13 mouse cellular contexts compared by ENCODE assay signal in genomic region chr14:26697912-26698311, GRCm38 (mm10). TPM values are rescaled to one million over a fixed set of nuclear protein-coding genes. Genes with fewer than 3 reads are reported as not detected.
DNase-seq lines count a peak whose midpoint lies in the region; ATAC-seq and TF ChIP-seq lines count a peak whose summit lies in the region.
"Had no signal": no experiment of that assay in that cellular context is flagged by ENCODE, and none has a peak within 500 bp of the region (broad histone marks: within the 10 kb centered on the region; RNA-seq: fewer than 3 reads in every experiment).

No protein-coding gene starts in this region.

- DNase-seq in forebrain, embryonic 14.5 days (ENCODE audit: low spot score), result peak; percentile 51
- DNase-seq in forebrain, embryonic 10.5 days (ENCODE audit: extremely low spot score, low spot score), result no peak
- peak; percentile 41 for DNase-seq in lung, postnatal 0 days (ENCODE audit: low spot score)
- no peak for DNase-seq in lung, postnatal 14 days
- peak; percentile 9 for DNase-seq in telencephalon, adult 2 months (ENCODE audit: low read depth, low spot score)
- DNase-seq in urinary bladder, adult 18-20 months (ENCODE audit: low spot score in 2 of 2), result no peak
- no peak for DNase-seq in left cerebral cortex, adult 8-10 months (ENCODE audit: low spot score in 2 of 2)

- no peak for TF ChIP-seq EP300 in lung, postnatal 0 days (IDR thresholded peaks at IDR 0.05)

- H3K27ac ChIP-seq in forebrain, embryonic 14.5 days (ENCODE audit: low read depth, low read length), result no peak overlapping the region
- no peak overlapping the region for H3K27ac ChIP-seq in forebrain, embryonic 10.5 days
- no peak overlapping the region for H3K27ac ChIP-seq in lung, postnatal 0 days (ENCODE audit: low read length)
- H3K27ac ChIP-seq: kidney, embryonic 15.5 days; limb, embryonic 12.5 days; stomach, embryonic 15.5 days had no signal

- H3K4me1 ChIP-seq in forebrain, embryonic 14.5 days (ENCODE audit: control insufficient read depth, insufficient read depth, low read length), result no peaks in the 10 kb centered on the region
- no peaks in the 10 kb centered on the region for H3K4me1 ChIP-seq in forebrain, embryonic 10.5 days
- no peaks in the 10 kb centered on the region for H3K4me1 ChIP-seq in lung, postnatal 0 days (ENCODE audit: insufficient read depth, low read depth, low read length)
- H3K4me1 ChIP-seq: heart, embryonic 12.5 days; kidney, embryonic 15.5 days; limb, embryonic 12.5 days; stomach, embryonic 15.5 days had no signal

- H3K9me3 ChIP-seq in forebrain, embryonic 14.5 days (replicated peaks; ENCODE audit: control insufficient read depth, low read length), result no peaks in the 10 kb centered on the region
- no peaks in the 10 kb centered on the region for H3K9me3 ChIP-seq in forebrain, embryonic 10.5 days
- no peaks in the 10 kb centered on the region for H3K9me3 ChIP-seq in lung, postnatal 0 days (ENCODE audit: low read length)
- H3K9me3 ChIP-seq: heart, embryonic 12.5 days; kidney, embryonic 15.5 days; limb, embryonic 12.5 days; stomach, embryonic 15.5 days had no signal

- H3K4me2 ChIP-seq in forebrain, embryonic 14.5 days (ENCODE audit: low read length), result no peak overlapping the region
- no peak overlapping the region for H3K4me2 ChIP-seq in lung, postnatal 0 days (replicated peaks; ENCODE audit: low read depth, low read length)
- H3K4me2 ChIP-seq: heart, embryonic 12.5 days; kidney, embryonic 15.5 days; limb, embryonic 12.5 days; midbrain, embryonic 11.5 days; stomach, embryonic 15.5 days had no signal

- peak; percentile 57 for TF ChIP-seq CTCF in lung, postnatal 0 days (IDR thresholded peaks at IDR 0.05)

- no peak overlapping the region for H3K4me3 ChIP-seq in forebrain, embryonic 14.5 days (ENCODE audit: low read depth, low read length)
- no peak overlapping the region for H3K4me3 ChIP-seq in forebrain, embryonic 10.5 days
- no peak overlapping the region for H3K4me3 ChIP-seq in lung, postnatal 0 days (ENCODE audit: low read depth, low read length)
- H3K4me3 ChIP-seq: heart, embryonic 12.5 days; kidney, embryonic 15.5 days; limb, embryonic 12.5 days; stomach, embryonic 15.5 days had no signal

- H3K9ac ChIP-seq in forebrain, embryonic 14.5 days (ENCODE audit: low read length), result no peak overlapping the region
- H3K9ac ChIP-seq in lung, postnatal 0 days (replicated peaks; ENCODE audit: low read depth), result no peak overlapping the region
- H3K9ac ChIP-seq: heart, embryonic 12.5 days; kidney, embryonic 15.5 days; limb, embryonic 12.5 days; stomach, embryonic 15.5 days had no signal

- H3K36me3 ChIP-seq in forebrain, embryonic 14.5 days (ENCODE audit: control insufficient read depth, insufficient read depth, low read length), result no peaks in the 10 kb centered on the region
- H3K36me3 ChIP-seq in forebrain, embryonic 10.5 days (replicated peaks), result no peaks in the 10 kb centered on the region
- H3K36me3 ChIP-seq in lung, postnatal 0 days (ENCODE audit: insufficient read depth, low read length), result no peaks in the 10 kb centered on the region
- H3K36me3 ChIP-seq: heart, embryonic 12.5 days; kidney, embryonic 15.5 days; limb, embryonic 12.5 days; stomach, embryonic 15.5 days had no signal

- no peaks in the 10 kb centered on the region for H3K27me3 ChIP-seq in forebrain, embryonic 14.5 days (replicated peaks; ENCODE audit: control insufficient read depth, insufficient read depth, low read length)
- H3K27me3 ChIP-seq in forebrain, embryonic 10.5 days (ENCODE audit: poor library complexity, severe bottlenecking), result no peaks in the 10 kb centered on the region
- no peaks in the 10 kb centered on the region for H3K27me3 ChIP-seq in lung, postnatal 0 days (replicated peaks; ENCODE audit: insufficient read depth, low read length)
- H3K27me3 ChIP-seq: heart, embryonic 12.5 days; kidney, embryonic 15.5 days; limb, embryonic 12.5 days; stomach, embryonic 15.5 days had no signal

- ATAC-seq in forebrain, embryonic 14.5 days, result no peak
- no peak for ATAC-seq in lung, postnatal 0 days
- ATAC-seq in common myeloid progenitor, adult 5-6 weeks (replicated peaks; ENCODE audit: low read depth, poor library complexity, severe bottlenecking), result peak; percentile 52

RNA-seq across cellular contexts. Expression of gene Dnah12, which starts 4.8 kb away (rescaled TPM):
- polyA plus RNA-seq in forebrain, embryonic 14.5 days (2014; fragmentation: Nextera tagmentation; extraction: Ambion mirVana), result 0.10 TPM in 2 replicates
- polyA plus RNA-seq in forebrain, embryonic 10.5 days (2016; fragmentation: Nextera tagmentation; extraction: Ambion mirVana), result not detected in 2 replicates
- 1.6 and 2.1 TPM in 2 replicates for polyA plus RNA-seq in lung, postnatal 0 days (2015; fragmentation: Nextera tagmentation; extraction: Ambion mirVana)
- 1.9 and 2.8 TPM in 2 replicates for total RNA-seq in common myeloid progenitor, adult 5-6 weeks (2017)
- total RNA-seq in left cerebral cortex, adult 8-10 months (2022), result under 1 TPM; 0.25 to 0.72 (median 0.50) TPM
- polyA plus RNA-seq: midbrain, embryonic 11.5 days had no signal

RNA-seq across cellular contexts. Expression of gene Pde12, which starts 28.2 kb away (rescaled TPM):
- polyA plus RNA-seq in forebrain, embryonic 14.5 days (2014; fragmentation: Nextera tagmentation; extraction: Ambion mirVana), result 13.2 and 15.3 TPM in 2 replicates
- polyA plus RNA-seq in forebrain, embryonic 10.5 days (2016; fragmentation: Nextera tagmentation; extraction: Ambion mirVana), result 11.4 and 11.8 TPM in 2 replicates
- 5.4 and 5.5 TPM in 2 replicates for polyA plus RNA-seq in lung, postnatal 0 days (2015; fragmentation: Nextera tagmentation; extraction: Ambion mirVana)
- 16.5 and 18.7 TPM in 2 replicates for total RNA-seq in common myeloid progenitor, adult 5-6 weeks (2017)
- total RNA-seq in left cerebral cortex, adult 8-10 months (2022), result 1 to 10 TPM; 8.5 to 9.9 (median 9.2) TPM

Comparison
In these comparisons a context has a peak if more than half of its experiments do, and no peak if none do; other contexts are left out.
1. DNase-seq: peak in forebrain, embryonic 14.5 days (single experiment), lung, postnatal 0 days (single experiment) and telencephalon, adult 2 months (single experiment); none in forebrain, embryonic 10.5 days (single experiment), lung, postnatal 14 days (single experiment), urinary bladder, adult 18-20 months (0 of 2) and left cerebral cortex, adult 8-10 months (0 of 2).